Mouse (Mus musculus) B cell, adult 62 days (primary cell): ENCODE results near the gene Otop2. TPM values are rescaled to one million over a fixed set of nuclear protein-coding genes. Genes with fewer than 3 reads are reported as not detected.

ENCODE experiments used
- total RNA-seq: library from RNA; stranded (reverse); gene quantifications from 4 replicates; pipeline ENCODE4 v1.2.4, GENCODE M21; 2023

The Otop2 gene
- not detected in 4 replicates for total RNA-seq

GRCm38 (mm10) chr11:115306863-115307262 lies at the start of gene Otop2:
TSS of gene Otop2 (plus strand) at chr11:115307163.

DNA sequence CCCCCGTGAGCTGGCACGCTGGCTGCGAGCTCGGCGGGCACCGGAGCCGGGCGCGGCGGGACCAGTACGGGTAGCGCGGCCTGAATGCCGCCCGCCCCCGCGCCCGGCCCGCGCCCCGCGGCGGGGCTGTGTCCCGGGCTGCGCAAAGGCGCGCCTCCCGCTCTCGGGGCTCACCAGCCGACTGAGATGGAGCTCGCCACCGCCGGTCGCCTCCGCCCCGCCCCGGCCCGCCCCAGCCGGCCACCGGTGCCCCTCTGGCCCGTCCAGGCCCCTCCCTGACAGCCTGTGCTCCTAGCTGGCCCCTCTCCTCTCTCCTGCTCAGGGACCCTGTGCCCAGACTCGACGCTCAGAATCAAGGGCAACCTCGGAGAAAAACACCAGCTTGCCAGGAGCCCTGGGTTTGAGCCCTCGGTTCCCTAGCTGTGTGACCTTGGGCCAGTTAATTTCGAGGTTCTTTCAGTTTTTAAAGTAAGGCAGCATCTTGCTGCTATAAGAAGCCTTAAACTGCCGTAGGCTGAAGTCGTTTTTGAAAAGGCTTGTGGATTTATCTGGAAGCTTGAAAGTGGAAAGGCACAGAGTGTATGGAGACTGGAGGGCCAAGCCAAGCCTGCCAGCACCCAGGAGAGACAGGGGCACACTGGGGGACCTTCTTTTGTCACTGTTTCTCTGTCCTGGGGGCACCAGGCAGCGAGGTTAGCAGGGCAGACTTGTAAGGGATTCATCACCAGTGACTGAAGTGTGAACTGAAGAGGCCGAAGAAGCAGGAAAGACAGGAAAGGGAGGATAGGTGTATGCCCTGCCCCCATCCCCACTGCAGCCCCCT lies 39.7 kb upstream of the Otop2 start, which contains the start of gene Grin2c:
Gene Grin2c, minus strand, starts transcription at position 183 of the 823 bp plus-strand sequence.

DNA sequence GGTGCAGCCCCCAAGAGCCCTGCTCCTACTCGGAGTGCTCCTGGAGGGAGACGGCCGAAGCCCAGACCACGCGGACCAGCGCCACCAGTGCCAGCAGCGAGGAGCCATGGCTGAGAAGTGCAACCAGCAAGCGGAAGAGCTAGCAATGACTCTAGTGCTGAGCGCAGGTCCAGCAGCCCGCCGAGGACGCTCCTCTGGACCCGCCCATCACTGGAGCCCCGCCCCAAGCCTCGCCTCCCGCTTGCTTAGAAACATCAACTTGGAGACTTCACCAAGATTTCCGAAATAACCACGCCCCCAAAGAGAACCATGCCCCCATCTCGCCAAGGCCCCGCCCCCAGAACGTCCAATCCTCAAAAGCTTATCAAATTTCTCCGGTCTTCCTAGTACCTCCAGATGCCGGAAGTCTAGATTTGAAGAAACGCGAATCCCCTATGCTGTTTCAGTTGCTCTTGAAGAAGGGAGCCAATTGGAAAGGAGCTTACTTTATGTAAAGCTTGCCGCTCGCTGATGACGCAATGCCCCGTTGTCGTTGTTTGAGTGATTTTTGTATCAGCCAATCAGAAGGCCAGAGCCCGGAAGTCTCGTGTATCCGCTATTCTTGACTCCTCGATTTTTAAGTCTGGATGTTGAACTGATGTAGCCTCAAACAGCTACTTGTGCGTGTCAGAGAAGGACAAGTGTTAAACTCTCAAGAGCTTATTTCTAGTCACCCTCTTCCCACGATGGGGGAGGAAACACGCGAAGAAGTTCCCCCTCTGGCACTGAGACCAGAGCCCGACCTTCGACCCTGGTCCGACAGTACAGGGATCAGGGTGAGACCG lies 30.0 kb upstream of the Otop2 start, which contains the start of gene Fdxr:
Gene Fdxr, minus strand, starts transcription at position 271 of the 824 bp plus-strand sequence.

GRCm38 (mm10) chr11:115297214-115297826 lies 9.6 kb upstream of the Otop2 start, which contains the start of gene Fads6:
TSS of gene Fads6 (minus strand) at chr11:115297663.

DNA sequence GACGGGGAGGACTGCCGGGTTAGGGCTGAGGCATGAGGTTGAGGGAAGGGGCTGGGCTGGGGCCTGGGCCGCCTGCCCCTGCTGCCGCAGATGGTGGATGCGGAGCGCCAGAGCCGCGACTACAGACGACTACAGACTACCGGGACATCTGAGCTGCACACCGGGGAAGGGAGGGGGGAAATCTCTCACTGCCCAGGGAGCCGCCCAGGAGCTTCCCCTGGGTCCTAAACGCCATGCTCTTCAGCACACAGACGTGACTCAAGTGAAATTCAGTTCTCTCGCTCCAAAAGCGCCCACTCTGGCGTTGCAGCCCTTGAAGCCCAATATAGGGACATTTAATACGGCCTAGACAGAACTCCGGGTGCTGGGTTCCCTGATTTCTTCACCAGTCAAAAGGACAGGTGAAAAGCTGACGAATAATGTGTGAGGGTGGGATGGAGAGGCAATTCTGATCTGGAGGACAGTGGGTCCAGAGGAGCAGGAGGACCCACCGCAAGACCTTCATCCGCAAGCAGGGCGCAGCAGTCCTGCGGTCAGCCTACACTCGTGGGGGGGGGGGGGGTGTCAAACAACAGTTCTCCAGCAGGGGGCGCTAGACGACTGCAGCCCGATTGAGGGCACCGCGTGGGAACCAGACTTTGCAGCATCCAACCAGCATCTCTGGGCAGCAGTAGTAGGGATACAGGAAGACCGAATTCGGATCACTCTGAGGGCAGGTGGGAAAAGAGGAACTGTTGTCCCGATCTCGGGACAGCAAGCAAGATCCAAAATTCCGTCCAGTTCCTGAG lies 15.1 kb downstream of the Otop2 start, which contains the start of gene Ush1g:
Gene Ush1g, minus strand, starts transcription at position 136 of the 788 bp plus-strand sequence.

GRCm38 (mm10) chr11:115334531-115334930 lies 27.6 kb downstream of the Otop2 start, which contains the start of gene Otop3:
TSS of gene Otop3 (plus strand) at chr11:115334731.

GRCm38 (mm10) chr11:115367395-115367944 lies 60.5 kb downstream of the Otop2 start, which contains the start of gene Hid1:
TSS of gene Hid1 (minus strand) at chr11:115367756.

Other genes starting within 250 kb of the Otop2 start
- 0.37 to 0.78 TPM (median 0.63 TPM) in 4 replicates for gene Cd300e, start 245.0 kb upstream of the Otop2 start, total RNA-seq
- gene Rab37, start 215.7 kb upstream of the Otop2 start, total RNA-seq, result 4.9 to 8.0 TPM (median 7.2 TPM) in 4 replicates
- gene Cd300lf, start 173.2 kb upstream of the Otop2 start, total RNA-seq, result 7.2 to 10.4 TPM (median 8.8 TPM) in 4 replicates
- gene Slc9a3r1, start 143.8 kb upstream of the Otop2 start, total RNA-seq, result 74.3 to 78.2 TPM (median 77.2 TPM) in 4 replicates
- 9.3 to 19.2 TPM (median 15.9 TPM) in 4 replicates for gene Tmem104, start 119.7 kb upstream of the Otop2 start, total RNA-seq
- 12.5 to 18.4 TPM (median 14.7 TPM) in 4 replicates for gene Nat9, start 119.3 kb upstream of the Otop2 start, total RNA-seq
- not detected in 4 replicates for gene Grin2c, start 39.9 kb upstream of the Otop2 start, total RNA-seq
- gene Fdxr, start 30.1 kb upstream of the Otop2 start, total RNA-seq, result 16.7 to 19.8 TPM (median 18.0 TPM) in 4 replicates
- gene Fads6, start 9.5 kb upstream of the Otop2 start, total RNA-seq, result 0.16 to 0.24 TPM in 2 of 4 replicates, not detected in the others
- not detected in 4 replicates for gene Ush1g, start 14.9 kb downstream of the Otop2 start, total RNA-seq
- not detected in 4 replicates for gene Otop3, start 27.6 kb downstream of the Otop2 start, total RNA-seq
- gene Hid1, start 60.6 kb downstream of the Otop2 start, total RNA-seq, result 0.35 to 1.2 TPM (median 1.1 TPM) in 3 of 4 replicates, not detected in the other
- gene Cdr2l, start 74.8 kb downstream of the Otop2 start, total RNA-seq, result not detected in 4 replicates
- 33.8 to 53.7 TPM (median 46.1 TPM) in 4 replicates for gene Mrpl58, start 96.6 kb downstream of the Otop2 start, total RNA-seq
- 166 to 192 TPM (median 181 TPM) in 4 replicates for gene Atp5h, start 112.8 kb downstream of the Otop2 start, total RNA-seq
- 38.3 to 48.6 TPM (median 42.8 TPM) in 4 replicates for gene Kctd2, start 113.0 kb downstream of the Otop2 start, total RNA-seq
- gene Trim80, start 133.4 kb downstream of the Otop2 start, total RNA-seq, result 0.29 TPM in 1 of 4 replicates, not detected in the others
- gene Slc16a5, start 155.3 kb downstream of the Otop2 start, total RNA-seq, result not detected in 4 replicates
- 7.5 to 9.9 TPM (median 9.5 TPM) in 4 replicates for gene Armc7, start 168.5 kb downstream of the Otop2 start, total RNA-seq
- gene Nt5c, start 184.7 kb downstream of the Otop2 start, total RNA-seq, result 67.1 to 79.0 TPM (median 74.4 TPM) in 4 replicates
- gene Jpt1, start 207.2 kb downstream of the Otop2 start, total RNA-seq, result 191 to 199 TPM (median 195 TPM) in 4 replicates
- gene Sumo2, start 229.1 kb downstream of the Otop2 start, total RNA-seq, result 235 to 270 TPM (median 258 TPM) in 4 replicates